Mouse (Mus musculus) cerebellum, adult 2 months (tissue): Measurements from ENCODE around the gene Kcnq2. TPM values are rescaled to one million over a fixed set of nuclear protein-coding genes. Genes with fewer than 3 reads are reported as not detected.

Experiments used
- DNase-seq, 2 experiments: peaks; one replicate each; pipeline ENCODE4 v3.0.0; 2021
- H3K27ac ChIP-seq: fragments of 200-500 bp; 2 replicates; pipeline ENCODE4 v1.5.1; 2012; ENCODE audit warnings: low read length, control low read depth, inconsistent platforms; ENCODE audit not compliant: insufficient read depth
- H3K27me3 ChIP-seq: fragments of 200-500 bp; 2 replicates; pipeline ENCODE4 v1.6.1; 2012; ENCODE audit warnings: inconsistent platforms, mild to moderate bottlenecking, low read length, moderate library complexity; ENCODE audit not compliant: control insufficient read depth, insufficient read depth
- H3K4me1 ChIP-seq: fragments of 200-500 bp; 2 replicates; pipeline ENCODE4 v1.6.1; 2011; ENCODE audit warnings: low read length; ENCODE audit not compliant: control insufficient read depth, insufficient read depth
- H3K4me3 ChIP-seq: fragments of 200-500 bp; replicated peaks from 2 replicates; pipeline ENCODE3; 2011; ENCODE audit warnings: mild to moderate bottlenecking, low read depth, low read length, control low read depth; ENCODE audit not compliant: insufficient read depth
- CTCF ChIP-seq: fragments of 200-500 bp; IDR thresholded peaks from 2 replicates; pipeline ENCODE4 v1.5.1; 2011; ENCODE audit warnings: low read depth, mild to moderate bottlenecking, control low read depth, low read length, moderate library complexity, borderline replicate concordance; ENCODE audit not compliant: insufficient read depth
- POLR2A ChIP-seq: fragments of 200-500 bp; IDR thresholded peaks from 2 replicates; pipeline ENCODE4 v1.6.1; 2011; ENCODE audit warnings: low read length, control low read depth, borderline replicate concordance; ENCODE audit not compliant: insufficient read depth
- WGBS: fragments of 180-500 bp; shearing (Covaris S2); methylation state at CpG from one replicate; pipeline ENCODE4 v1.1.7; 2018; 5-methylcytosine and 5-hydroxymethylcytosine counted together
- polyA plus RNA-seq: library from polyadenylated mRNA; depleted of rRNA; stranded (reverse); fragments of >200 nt; gene quantifications from 2 replicates; pipeline ENCODE4 v1.2.3, GENCODE M21; 2012; rRNA removed

The Kcnq2 gene
- polyA plus RNA-seq: 115 and 125 TPM in 2 replicates

GRCm38 (mm10) chr2:181134591-181135445 lies at the start of gene Kcnq2:
Kcnq2 (minus strand) TSS chr2:181135300.
- peak within 1 kb of the TSS; percentile 75 for H3K27ac ChIP-seq
- under 1% methylated on average over 104 of the region's 104 CpGs for WGBS
- no peaks in the 10 kb centered on the region for H3K27me3 ChIP-seq
- peak within 1 kb of the TSS; percentile 89 for H3K4me3 ChIP-seq
- TF ChIP-seq CTCF: no peak
- no peak for TF ChIP-seq POLR2A
- DNase-seq: peak; percentile 73
- H3K4me1 ChIP-seq: peaks cover 37% of the 10 kb centered on the region

GRCm38 (mm10) chr2:181180898-181181297 lies 45.8 kb upstream of the Kcnq2 start:
- 89% methylated on average over 6 of the region's 6 CpGs for WGBS
- Histone ChIP-seq H3K4me1 (no peaks in the 10 kb centered on the region), H3K27me3 (no peaks in the 10 kb centered on the region), H3K4me3 (no peak overlapping the region), H3K27ac (no peak overlapping the region)
- TF ChIP-seq CTCF: no peak
- TF ChIP-seq POLR2A: no peak
- DNase-seq: no peak

- no peak overlapping the region for H3K4me3 ChIP-seq
- no peak for DNase-seq
- no peak overlapping the region for H3K27ac ChIP-seq
- TF ChIP-seq CTCF: no peak
- no peak for TF ChIP-seq POLR2A
- no peaks in the 10 kb centered on the region for H3K27me3 ChIP-seq
- H3K4me1 ChIP-seq: no peaks in the 10 kb centered on the region
- 90% methylated on average over 5 of the region's 5 CpGs for WGBS
Observed at GRCm38 (mm10) chr2:181178471-181178870, 43.4 kb upstream of the Kcnq2 start.

GRCm38 (mm10) chr2:181178015-181178414 lies 42.9 kb upstream of the Kcnq2 start:
- WGBS: 82% methylated on average over 3 of the region's 3 CpGs
- no peak for TF ChIP-seq POLR2A
- no peak for DNase-seq
- no peak overlapping the region for H3K27ac ChIP-seq
- H3K4me1 ChIP-seq: no peaks in the 10 kb centered on the region
- no peak overlapping the region for H3K4me3 ChIP-seq
- no peaks in the 10 kb centered on the region for H3K27me3 ChIP-seq

GRCm38 (mm10) chr2:181174646-181175045 lies 39.5 kb upstream of the Kcnq2 start:
- no peak overlapping the region for H3K4me3 ChIP-seq
- TF ChIP-seq POLR2A: no peak
- no peak for TF ChIP-seq CTCF
- no peak overlapping the region for H3K27ac ChIP-seq
- no peaks in the 10 kb centered on the region for H3K27me3 ChIP-seq
- H3K4me1 ChIP-seq: no peaks in the 10 kb centered on the region
- DNase-seq: no peak
- 90% methylated on average over 3 of the region's 3 CpGs for WGBS

- Histone ChIP-seq H3K27me3 (no peaks in the 10 kb centered on the region), H3K4me3 (no peak overlapping the region), H3K4me1 (no peaks in the 10 kb centered on the region), H3K27ac (no peak overlapping the region)
- TF ChIP-seq POLR2A: no peak
- TF ChIP-seq CTCF: no peak
- DNase-seq: no peak
- 81% methylated on average over 5 of the region's 5 CpGs for WGBS
Observed at GRCm38 (mm10) chr2:181166469-181166868, 31.4 kb upstream of the Kcnq2 start.

- no peak overlapping the region for H3K4me3 ChIP-seq
- H3K27ac ChIP-seq: no peak overlapping the region
- TF ChIP-seq POLR2A (no peak), CTCF (no peak)
- 19% methylated on average over 4 of the region's 4 CpGs for WGBS
- DNase-seq: peak; percentile 38 to 44
- H3K27me3 ChIP-seq: no peaks in the 10 kb centered on the region
- H3K4me1 ChIP-seq: peaks cover 21% of the 10 kb centered on the region
Observed at GRCm38 (mm10) chr2:181160821-181161220, 25.7 kb upstream of the Kcnq2 start.

GRCm38 (mm10) chr2:181159771-181160170 lies 24.7 kb upstream of the Kcnq2 start:
- TF ChIP-seq CTCF (no peak), POLR2A (peak; percentile 22; the same call in 1 of the 2 replicates)
- no peaks in the 10 kb centered on the region for H3K27me3 ChIP-seq
- peaks cover 24% of the 10 kb centered on the region for H3K4me1 ChIP-seq
- H3K27ac ChIP-seq: peak overlapping the region; percentile 100
- peak overlapping the region; percentile 20 for H3K4me3 ChIP-seq
- 2% methylated on average over 2 of the region's 2 CpGs for WGBS
- DNase-seq: peak; percentile 77 to 85
